Mouse (Mus musculus) B cell, adult (primary cell): ENCODE measurements around the gene Pbld2. TPM values are rescaled to one million over a fixed set of nuclear protein-coding genes. Genes with fewer than 3 reads are reported as not detected.

Experiments used
- total RNA-seq: library from RNA; stranded (reverse); gene quantifications from 4 replicates; pipeline ENCODE4 v1.2.4, GENCODE M21; 2023; ENCODE audit not compliant: inconsistent age

The Pbld2 gene
- 0.75 to 3.3 TPM (median 1.3 TPM) in 4 replicates for total RNA-seq

DNA sequence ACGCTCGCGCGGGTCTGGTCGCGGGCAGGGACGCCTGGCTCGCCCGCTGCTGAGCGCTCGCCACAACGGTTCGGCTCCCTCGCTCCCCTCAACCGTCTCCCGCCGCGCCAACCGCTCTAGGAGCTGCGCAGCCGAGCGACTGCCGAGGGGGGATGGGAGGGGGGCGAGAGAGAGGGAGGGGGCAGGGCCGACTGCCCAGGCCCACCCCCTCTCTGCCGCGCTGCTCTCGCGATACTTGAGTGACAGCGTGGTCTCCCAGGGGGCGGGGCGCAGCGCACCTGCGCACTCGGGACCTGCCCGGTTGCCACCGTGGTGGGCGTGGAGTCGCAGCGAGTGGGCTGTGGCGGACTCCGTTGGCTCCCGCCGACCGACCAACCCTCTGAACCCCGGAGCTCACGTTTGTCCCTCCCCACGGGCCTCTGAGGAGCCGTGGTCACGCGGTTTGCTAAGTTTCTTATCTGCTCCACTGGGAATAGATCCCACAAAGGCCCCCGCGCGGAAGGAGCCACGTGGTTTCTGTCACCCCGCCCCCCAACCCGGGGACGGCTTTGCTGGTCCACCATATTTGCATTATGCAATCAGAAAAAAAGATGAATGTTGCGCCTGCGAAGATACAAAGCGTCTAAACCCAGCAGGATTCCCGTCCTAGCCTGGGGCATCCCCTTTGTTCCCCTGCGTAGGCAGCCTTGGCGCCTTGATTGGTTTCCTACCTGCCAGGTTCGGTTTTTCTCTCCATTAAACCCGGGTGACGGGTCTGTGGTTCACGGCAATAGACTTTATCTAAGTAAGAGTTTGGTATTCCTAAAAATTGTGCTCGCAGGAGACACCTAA, at the start of gene Pbld2, which contains the start of gene Hnrnph3:
Gene Pbld2 (plus strand): TSS at position 567 of the 831 bp plus-strand sequence.
Gene Hnrnph3 (minus strand): TSS at position 469 of the 831 bp plus-strand sequence.

GRCm38 (mm10) chr10:62980039-62980954, 43.8 kb upstream of the Pbld2 start, which contains the start of gene Rufy2:
Rufy2 (plus strand) TSS chr10:62980223.

DNA sequence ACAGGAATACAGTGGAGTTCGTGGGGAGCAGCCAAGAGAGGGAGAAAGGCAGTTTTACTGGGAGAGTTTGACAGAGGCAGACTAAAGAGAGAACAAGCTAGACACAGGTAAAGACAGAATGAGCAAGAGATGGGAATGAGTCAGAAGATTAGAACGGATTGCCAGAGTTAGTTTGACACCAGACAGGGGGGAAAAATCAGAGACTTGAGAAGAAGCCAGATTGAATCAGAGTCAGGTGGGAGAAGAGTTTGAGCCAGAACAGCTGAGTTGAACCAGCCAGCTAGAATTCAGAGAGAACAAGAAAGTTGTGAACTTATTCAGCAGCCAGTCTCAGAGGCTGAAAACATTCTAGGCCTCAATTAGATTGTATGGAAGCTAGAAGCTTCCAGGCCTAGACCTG, 35.7 kb downstream of the Pbld2 start, which contains the start of gene Pbld1:
Gene Pbld1 (plus strand): TSS at position 301 of the 400 bp plus-strand sequence.

GRCm38 (mm10) chr10:63099521-63099920, 75.4 kb downstream of the Pbld2 start, which contains the start of gene Atoh7:
Atoh7 (plus strand) TSS chr10:63099651.

Other genes starting within 250 kb of the Pbld2 start
- 106 to 154 TPM (median 150 TPM) in 4 replicates for gene Ccar1, start 232.0 kb upstream of the Pbld2 start, total RNA-seq
- gene Tet1, start 115.3 kb upstream of the Pbld2 start, total RNA-seq = 6.1 to 8.7 TPM (median 7.1 TPM) in 4 replicates
- 12.0 to 17.3 TPM (median 14.8 TPM) in 4 replicates for gene Slc25a16, start 103.7 kb upstream of the Pbld2 start, total RNA-seq
- 1.8 to 4.3 TPM (median 2.3 TPM) in 4 replicates for gene Dna2, start 77.3 kb upstream of the Pbld2 start, total RNA-seq
- gene Rufy2, start 44.1 kb upstream of the Pbld2 start, total RNA-seq = 27.5 to 41.1 TPM (median 34.5 TPM) in 4 replicates
- 93.8 to 104 TPM (median 103 TPM) in 4 replicates for gene Hnrnph3, start 98 bp upstream of the Pbld2 start, total RNA-seq
- gene Pbld1, start 35.8 kb downstream of the Pbld2 start, total RNA-seq = 0.22 to 0.55 TPM in 2 of 4 replicates, not detected in the others
- gene Atoh7, start 75.3 kb downstream of the Pbld2 start, total RNA-seq = not detected in 4 replicates
- gene Mypn, start 179.6 kb downstream of the Pbld2 start, total RNA-seq = not detected in 4 replicates
- 246 to 271 TPM (median 257 TPM) in 4 replicates for gene Herc4, start 219.5 kb downstream of the Pbld2 start, total RNA-seq